Mouse (Mus musculus) ZHBTc4 (cell line): ENCODE measurements around the gene Cdkn2aipnl.

ENCODE experiments used
- DNase-seq: peaks from one replicate; pipeline ENCODE4 v3.0.0-alpha.2; 2011; ENCODE audit warnings: low read depth, low spot score

Cdkn2aipnl gene

DNA sequence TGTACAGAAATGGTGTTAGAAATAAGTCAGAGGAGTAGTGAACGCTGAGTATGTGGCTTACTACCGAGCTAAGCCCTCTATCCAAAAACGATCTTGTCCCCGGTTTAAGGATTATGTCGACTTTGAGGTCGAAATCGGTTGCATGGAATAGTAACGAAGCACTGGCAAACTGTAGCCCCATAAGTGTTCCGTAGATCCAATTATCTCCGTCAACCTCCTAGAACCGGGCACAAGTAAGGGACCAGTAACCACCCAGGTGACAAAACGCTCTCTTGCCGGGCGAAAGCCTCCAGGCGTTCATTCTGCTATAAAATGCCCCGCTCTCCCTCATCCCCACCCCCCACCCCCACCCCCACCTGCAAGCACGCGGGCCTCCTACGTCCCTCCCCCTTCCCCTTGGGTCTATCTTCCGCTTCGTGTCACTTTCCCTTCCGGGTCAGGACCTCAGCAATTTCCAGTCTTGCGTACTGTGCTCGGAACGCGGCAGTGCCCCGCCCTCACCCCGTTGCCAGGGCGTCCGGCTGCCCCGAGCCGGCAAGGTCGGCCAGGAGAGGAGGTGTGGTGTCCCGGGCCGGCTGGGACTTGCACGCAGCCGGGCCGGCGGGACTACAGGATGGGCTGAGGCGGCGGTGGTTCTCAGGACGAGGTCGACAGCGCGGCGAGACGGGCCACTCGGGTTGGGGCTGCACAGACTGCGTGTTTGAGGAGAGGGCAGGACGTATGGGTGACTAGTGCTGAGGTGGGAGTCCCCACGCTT lies 36.5 kb downstream of the Cdkn2aipnl start, which contains the start of gene Cdkl3:
Cdkl3 (plus strand) TSS at position 450 of the 757 bp plus-strand sequence.
- DNase-seq, result peak; percentile 99

DNA sequence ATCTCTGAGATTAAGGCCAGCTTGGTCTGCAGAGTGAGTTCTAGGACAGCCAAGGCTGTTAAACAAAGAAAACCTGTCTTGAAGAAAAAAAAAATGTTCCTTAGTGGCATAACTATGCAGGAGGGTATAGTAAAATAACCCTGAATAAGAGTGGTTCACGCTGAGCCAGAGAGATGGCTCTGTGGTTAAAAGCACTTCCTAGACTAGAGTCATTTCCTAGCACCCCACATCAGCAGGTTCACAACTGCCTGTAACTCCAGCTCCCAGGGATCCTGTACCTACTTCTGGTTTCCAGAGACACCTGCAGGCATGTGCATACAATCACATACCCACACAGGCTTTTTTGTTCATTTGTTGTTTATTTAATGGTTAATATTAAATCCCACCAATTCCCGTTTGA lies 38.1 kb downstream of the Cdkn2aipnl start:
- no peak for DNase-seq

DNA sequence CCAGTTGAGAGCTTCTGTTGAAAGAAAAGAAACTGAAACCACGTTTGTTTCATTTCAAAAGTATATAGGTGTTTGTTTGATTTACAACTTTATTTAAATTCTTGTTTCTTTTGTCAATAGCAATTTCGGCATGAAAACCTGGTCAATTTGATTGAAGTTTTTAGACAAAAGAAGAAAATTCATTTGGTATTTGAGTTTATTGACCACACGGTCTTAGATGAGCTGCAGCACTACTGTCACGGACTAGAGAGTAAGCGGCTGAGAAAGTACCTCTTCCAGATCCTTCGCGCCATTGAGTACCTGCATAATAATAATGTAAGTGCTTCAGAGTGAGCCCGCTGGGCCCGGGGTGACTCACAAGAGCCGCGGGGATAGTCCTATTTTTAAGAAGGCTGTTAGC lies 43.5 kb downstream of the Cdkn2aipnl start:
- DNase-seq, result no peak

DNA sequence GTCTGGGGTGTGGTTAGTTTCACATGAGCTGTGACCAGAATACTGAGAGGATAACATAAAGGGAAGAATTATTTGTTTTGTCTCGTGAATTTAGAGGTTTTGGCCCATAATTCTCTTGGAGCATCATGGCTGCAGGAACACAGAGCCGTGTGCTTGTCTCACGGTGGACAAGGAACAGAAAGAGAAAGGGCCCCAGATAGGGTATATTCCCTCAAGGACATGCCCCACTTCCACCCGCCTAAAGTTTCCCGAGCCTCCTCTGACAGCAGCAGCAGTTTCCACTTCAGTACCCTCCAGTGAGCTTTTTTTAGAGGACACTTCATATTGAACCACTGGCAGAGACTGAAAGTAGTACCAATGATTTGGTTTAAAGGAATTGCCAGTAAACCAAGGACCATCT lies 44.1 kb downstream of the Cdkn2aipnl start:
- no peak for DNase-seq

DNA sequence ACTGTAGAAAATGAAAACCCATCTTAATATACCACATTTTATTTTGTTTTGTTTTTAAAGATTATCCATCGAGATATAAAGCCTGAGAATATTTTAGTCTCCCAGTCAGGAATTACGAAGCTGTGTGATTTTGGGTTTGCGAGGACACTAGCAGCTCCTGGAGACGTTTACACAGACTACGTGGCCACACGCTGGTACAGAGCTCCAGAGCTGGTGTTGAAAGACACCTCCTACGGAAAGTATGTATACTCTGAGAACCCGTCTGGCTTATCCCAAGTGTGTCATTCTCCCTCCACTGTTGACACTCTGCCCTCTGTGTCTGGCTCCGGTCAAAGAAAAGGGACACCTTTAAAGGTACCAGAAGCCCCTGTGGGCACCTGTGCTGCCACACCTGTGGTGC lies 50.8 kb downstream of the Cdkn2aipnl start:
- no peak for DNase-seq
